Mouse (Mus musculus) liver, adult 2 months (tissue): ENCODE measurements at regions not wholly inside any gene's neighbourhood (a gene's known extent, or its start where the extent isn't known, plus 50 kb on each side); places are given as distances from the start of the nearest gene placed in this dataset.

ENCODE experiments used
- DNase-seq: peaks from one replicate; pipeline ENCODE4 v3.0.0-alpha.2; 2011; ENCODE audit warnings: low read depth, low spot score; ENCODE audit errors: extremely low read depth
- H3K27ac ChIP-seq: fragments of 200-500 bp; replicated peaks from 2 replicates; pipeline ENCODE4 v1.5.1; 2012; ENCODE audit warnings: low read depth, mild to moderate bottlenecking, control low read depth, inconsistent platforms, low read length; ENCODE audit not compliant: insufficient read depth
- H3K27me3 ChIP-seq: fragments of 200-500 bp; 2 replicates; pipeline ENCODE4 v1.6.1; 2012; ENCODE audit warnings: mild to moderate bottlenecking, moderate library complexity, low read length, inconsistent platforms; ENCODE audit not compliant: control insufficient read depth, insufficient read depth
- H3K36me3 ChIP-seq: fragments of 200-500 bp; 2 replicates; pipeline ENCODE4 v1.6.1; 2012; ENCODE audit warnings: low read length, inconsistent platforms; ENCODE audit not compliant: control insufficient read depth, insufficient read depth
- H3K4me1 ChIP-seq: fragments of 200-500 bp; 2 replicates; pipeline ENCODE4 v1.6.1; 2011; ENCODE audit warnings: low read length; ENCODE audit not compliant: control insufficient read depth, insufficient read depth
- H3K4me3 ChIP-seq: fragments of 200-500 bp; 2 replicates; pipeline ENCODE4 v1.5.1; 2011; ENCODE audit warnings: low read depth, mild to moderate bottlenecking, control low read depth, low read length, moderate library complexity; ENCODE audit not compliant: insufficient read depth
- H3K79me2 ChIP-seq: fragments of 200-500 bp; 2 replicates; pipeline ENCODE4 v1.6.1; 2012; ENCODE audit warnings: inconsistent platforms, mild to moderate bottlenecking, low read length, moderate library complexity; ENCODE audit not compliant: control insufficient read depth, insufficient read depth
- H3K9ac ChIP-seq: fragments of 200-500 bp; 2 replicates; pipeline ENCODE4 v1.6.1; 2012; ENCODE audit warnings: low read depth, mild to moderate bottlenecking, control low read depth, inconsistent platforms, low read length
- CTCF ChIP-seq: fragments of 200-500 bp; IDR thresholded peaks from 2 replicates; pipeline ENCODE4 v1.5.1; 2011; ENCODE audit warnings: low read depth, low read length, control low read depth
- POLR2A ChIP-seq: fragments of 200-500 bp; IDR thresholded peaks from 2 replicates; pipeline ENCODE4 v1.6.1; 2011; ENCODE audit warnings: low read length, control low read depth; ENCODE audit not compliant: insufficient read depth; ENCODE audit errors: extremely low read depth
- WGBS: fragments of 180-500 bp; shearing (Covaris S2); methylation state at CpG from one replicate; pipeline ENCODE4 v1.1.7; 2018; 5-methylcytosine and 5-hydroxymethylcytosine counted together

DNA sequence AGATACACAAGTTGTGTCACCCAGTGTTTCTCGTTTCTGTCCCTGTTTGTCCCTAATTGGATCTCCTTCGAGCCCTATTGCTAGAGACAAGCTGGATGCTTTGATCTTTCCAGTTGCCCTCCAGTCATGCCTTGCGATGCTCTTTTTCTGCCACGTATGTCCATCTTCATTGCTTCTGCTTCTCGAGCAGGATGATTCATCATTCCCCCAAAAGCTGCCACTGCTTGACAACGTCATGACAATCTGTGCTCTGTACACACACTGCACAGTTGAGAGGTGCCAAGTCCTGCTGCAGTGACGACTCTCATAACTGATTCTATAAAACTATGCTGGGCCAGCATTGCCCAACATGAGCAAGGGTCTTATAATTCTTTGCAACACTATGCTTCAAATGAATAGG lies 226.2 kb upstream of the Syt1 start:
- no peaks in the 10 kb centered on the region for H3K27me3 ChIP-seq
- H3K27ac ChIP-seq = no peak overlapping the region
- 81% methylated on average over 7 of the region's 7 CpGs for WGBS
- DNase-seq = no peak
- H3K4me3 ChIP-seq = no peak overlapping the region
- H3K79me2 ChIP-seq = no peaks in the 10 kb centered on the region
- H3K36me3 ChIP-seq = no peaks in the 10 kb centered on the region
- H3K9ac ChIP-seq = no peak overlapping the region
- no peaks in the 10 kb centered on the region for H3K4me1 ChIP-seq
- TF ChIP-seq CTCF = no peak
- no peak for TF ChIP-seq POLR2A

GRCm38 (mm10) chr10:109226989-109227388 lies 216.2 kb upstream of the Syt1 start:
- H3K4me1 ChIP-seq = no peaks in the 10 kb centered on the region
- no peaks in the 10 kb centered on the region for H3K79me2 ChIP-seq
- H3K36me3 ChIP-seq = no peaks in the 10 kb centered on the region
- no peak overlapping the region for H3K9ac ChIP-seq
- no peak for DNase-seq
- H3K27ac ChIP-seq = no peak overlapping the region
- no peaks in the 10 kb centered on the region for H3K27me3 ChIP-seq
- TF ChIP-seq POLR2A (no peak), CTCF (no peak)
- H3K4me3 ChIP-seq = no peak overlapping the region
- WGBS = 84% methylated on average over 3 of the region's 3 CpGs

DNA sequence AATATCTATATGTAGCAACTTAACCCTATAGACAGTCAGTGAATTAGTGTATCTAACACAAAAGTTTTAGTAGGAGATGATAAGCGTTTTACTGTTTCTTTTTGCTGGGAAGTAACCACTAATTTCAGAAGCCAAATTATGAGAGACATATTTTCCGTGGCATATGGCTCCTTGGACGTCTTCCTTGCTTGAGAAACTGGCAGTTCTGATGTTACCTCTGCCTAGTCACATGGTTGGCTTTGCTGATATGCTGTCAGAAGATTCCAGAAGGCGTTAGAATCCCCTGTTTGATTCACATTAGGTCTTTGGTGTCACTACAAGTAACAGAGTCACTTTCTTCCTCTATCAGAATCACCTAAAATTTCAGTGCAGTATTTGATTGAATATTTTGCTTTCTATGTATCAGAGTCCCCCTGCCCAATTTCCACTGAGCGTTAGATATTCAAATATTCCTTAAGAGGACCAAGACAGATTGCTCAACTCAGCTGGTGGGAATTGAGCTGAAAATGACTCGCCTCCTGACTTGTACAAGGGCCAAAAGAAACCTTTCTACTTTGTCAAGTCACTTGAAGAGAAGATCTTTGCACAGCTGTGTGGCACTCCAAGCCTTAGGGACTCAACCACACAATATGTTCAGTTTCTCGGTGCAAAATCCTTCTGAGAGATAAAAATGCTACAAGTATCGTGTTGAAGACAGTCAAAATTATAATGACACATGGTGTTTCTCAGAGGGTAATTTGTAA lies 178.2 kb upstream of the Syt1 start:
- WGBS = 69% methylated on average over 8 of the region's 8 CpGs
- DNase-seq = no peak
- no peaks in the 10 kb centered on the region for H3K4me1 ChIP-seq
- H3K79me2 ChIP-seq = no peaks in the 10 kb centered on the region
- H3K36me3 ChIP-seq = no peaks in the 10 kb centered on the region
- H3K9ac ChIP-seq = no peak overlapping the region
- no peak overlapping the region for H3K27ac ChIP-seq
- TF ChIP-seq CTCF (no peak), POLR2A (no peak)
- H3K27me3 ChIP-seq = no peaks in the 10 kb centered on the region
- H3K4me3 ChIP-seq = no peak overlapping the region

GRCm38 (mm10) chr10:109188252-109188651 lies 177.5 kb upstream of the Syt1 start:
- no peak overlapping the region for H3K9ac ChIP-seq
- no peaks in the 10 kb centered on the region for H3K36me3 ChIP-seq
- H3K4me3 ChIP-seq = no peak overlapping the region
- H3K27me3 ChIP-seq = no peaks in the 10 kb centered on the region
- H3K4me1 ChIP-seq = no peaks in the 10 kb centered on the region
- no peak for DNase-seq
- WGBS = 78% methylated on average over 4 of the region's 4 CpGs
- TF ChIP-seq POLR2A (no peak), CTCF (no peak)
- no peaks in the 10 kb centered on the region for H3K79me2 ChIP-seq
- no peak overlapping the region for H3K27ac ChIP-seq

- TF ChIP-seq POLR2A (no peak), CTCF (no peak)
- H3K27ac ChIP-seq = no peak overlapping the region
- H3K4me1 ChIP-seq = no peaks in the 10 kb centered on the region
- H3K9ac ChIP-seq = no peak overlapping the region
- H3K4me3 ChIP-seq = no peak overlapping the region
- no peaks in the 10 kb centered on the region for H3K27me3 ChIP-seq
- no peaks in the 10 kb centered on the region for H3K79me2 ChIP-seq
- H3K36me3 ChIP-seq = no peaks in the 10 kb centered on the region
- DNase-seq = no peak
- WGBS = 40% methylated on average over 2 of the region's 2 CpGs
Observed at GRCm38 (mm10) chr10:109185243-109185642, 174.5 kb upstream of the Syt1 start.

DNA sequence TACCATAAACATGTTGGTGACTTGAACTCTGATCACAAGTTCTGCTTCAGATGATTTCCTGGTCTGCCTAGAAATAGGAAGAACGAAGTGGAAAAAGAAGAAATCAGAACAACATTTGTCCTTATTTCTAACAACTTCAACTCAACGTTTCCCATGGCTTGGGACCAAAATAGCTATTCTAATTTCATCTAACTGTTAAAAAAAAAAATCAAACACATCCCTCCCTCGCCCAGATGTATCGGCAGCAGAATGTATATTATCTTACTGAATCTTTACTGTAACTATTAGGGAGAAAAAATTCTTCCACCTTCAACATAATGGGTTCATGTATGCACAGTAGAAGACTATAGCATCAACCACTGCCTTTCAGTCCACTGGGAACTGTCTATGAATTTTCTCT lies 169.7 kb upstream of the Syt1 start:
- 82% methylated on average over 4 of the region's 4 CpGs for WGBS
- no peak for DNase-seq
- no peaks in the 10 kb centered on the region for H3K4me1 ChIP-seq
- H3K79me2 ChIP-seq = no peaks in the 10 kb centered on the region
- no peak overlapping the region for H3K27ac ChIP-seq
- no peak overlapping the region for H3K9ac ChIP-seq
- no peak overlapping the region for H3K4me3 ChIP-seq
- no peak for TF ChIP-seq CTCF
- no peak for TF ChIP-seq POLR2A
- H3K36me3 ChIP-seq = no peaks in the 10 kb centered on the region
- no peaks in the 10 kb centered on the region for H3K27me3 ChIP-seq
